Mouse (Mus musculus): ENCODE data around the gene Figla. TPM values are rescaled to one million over a fixed set of nuclear protein-coding genes. Genes with fewer than 3 reads are reported as not detected.
"Not testable (repeated sequence)": the region's sequence is repeated elsewhere in the genome, so short reads cannot be mapped to it uniquely, and the experiment has no call there.

Figla gene
- not detected for total RNA-seq (2021)

GRCm38 (mm10) chr6:86015871-86016270 is at the start of gene Figla:
Figla (plus strand) TSS chr6:86016171.
- DNase-seq: no peak
- intact Hi-C loops (cut with DNase I): no loop called here

- intact Hi-C loops (cut with DNase I): loop anchor here (5.0 kb wide), 1 partner anchor 41 kb away; no protein-coding TSS in a partner anchor
- DNase-seq: no peak
Observed at GRCm38 (mm10) chr6:85966686-85967085, 49.3 kb upstream of the Figla start.

- intact Hi-C loops (cut with DNase I): loop anchor here (5.0 kb wide), 1 partner anchor 37 kb away; no protein-coding TSS in a partner anchor
- DNase-seq: no peak
Observed at GRCm38 (mm10) chr6:85969889-85970288, 46.1 kb upstream of the Figla start.

- intact Hi-C loops (cut with DNase I): no loop called here
- no peak for DNase-seq
Observed at GRCm38 (mm10) chr6:85972699-85973098, 43.3 kb upstream of the Figla start.

GRCm38 (mm10) chr6:85973336-85973735 is 42.6 kb upstream of the Figla start:
- intact Hi-C loops (cut with DNase I): no loop called here
- no peak for DNase-seq

GRCm38 (mm10) chr6:85974941-85975617 is 40.9 kb upstream of the Figla start:
- intact Hi-C loops (cut with DNase I): no loop called here

GRCm38 (mm10) chr6:85975761-85976160 is 40.2 kb upstream of the Figla start:
- intact Hi-C loops (cut with DNase I): no loop called here
- no peak for DNase-seq

More at GRCm38 (mm10) chr6:85974941-85975617, 40.9 kb upstream of the Figla start:
- no peak for DNase-seq

GRCm38 (mm10) chr6:85976242-85976641 is 39.7 kb upstream of the Figla start:
- DNase-seq: no peak
- intact Hi-C loops (cut with DNase I): no loop called here

- intact Hi-C loops (cut with DNase I); DNase-seq: not testable (repeated sequence)
Observed at GRCm38 (mm10) chr6:85978736-85979135, 37.2 kb upstream of the Figla start.

GRCm38 (mm10) chr6:85984351-85984750 is 31.6 kb upstream of the Figla start:
- intact Hi-C loops (cut with DNase I): no loop called here
- DNase-seq: no peak

GRCm38 (mm10) chr6:85989570-85989969 is 26.4 kb upstream of the Figla start:
- DNase-seq; intact Hi-C loops (cut with DNase I): not testable (repeated sequence)

GRCm38 (mm10) chr6:85990774-85991173 is 25.2 kb upstream of the Figla start:
- DNase-seq; intact Hi-C loops (cut with DNase I): not testable (repeated sequence)

GRCm38 (mm10) chr6:86003405-86003925 is 12.5 kb upstream of the Figla start:
- peak; percentile 8 to 13 for DNase-seq
- intact Hi-C loops (cut with DNase I): no loop called here

GRCm38 (mm10) chr6:86004271-86005148 is 11.5 kb upstream of the Figla start:
- intact Hi-C loops (cut with DNase I): loop anchor here (5.0 kb wide), 3 partner anchors 37 to 167 kb away; partner anchors contain the start of gene Nat8f1

GRCm38 (mm10) chr6:86009980-86010379 is 6.0 kb upstream of the Figla start:
- intact Hi-C loops (cut with DNase I): loop anchor here (2.0 to 5.0 kb wide), 4 partner anchors 43 to 173 kb away; partner anchors contain the start of gene Nat8f1
- peak; percentile 62 to 65 for DNase-seq

More at GRCm38 (mm10) chr6:86004271-86005148, 11.5 kb upstream of the Figla start:
- DNase-seq: peak; percentile 75 to 83

GRCm38 (mm10) chr6:86014812-86015211 is 1.2 kb upstream of the Figla start:
- intact Hi-C loops (cut with DNase I): not testable (repeated sequence)

GRCm38 (mm10) chr6:86016793-86017350 is 901 bp downstream of the Figla start:
- intact Hi-C loops (cut with DNase I): no loop called here
- no peak for DNase-seq

More at GRCm38 (mm10) chr6:86014812-86015211, 1.2 kb upstream of the Figla start:
- DNase-seq: peak in 1 of 2 experiments; percentile 13

GRCm38 (mm10) chr6:86019415-86020237 is 3.7 kb downstream of the Figla start:
- intact Hi-C loops (cut with DNase I): loop anchor here (5.0 kb wide), 1 partner anchor 343 kb away; no protein-coding TSS in a partner anchor
- no peak for DNase-seq

- intact Hi-C loops (cut with DNase I): loop anchor here (1.0 to 5.0 kb wide), 2 partner anchors 64 to 341 kb away; no protein-coding TSS in a partner anchor
- DNase-seq: peak; percentile 28 to 54
Observed at GRCm38 (mm10) chr6:86020948-86021347, 5.0 kb downstream of the Figla start.
